Mouse (Mus musculus) lung, adult 2 months (tissue): ENCODE measurements around the gene Tenm3. TPM values are rescaled to one million over a fixed set of nuclear protein-coding genes. Genes with fewer than 3 reads are reported as not detected.

Experiments
- DNase-seq: peaks from one replicate; pipeline ENCODE4 v3.0.0; 2022
- H3K4me1 ChIP-seq: fragments of 200-500 bp; 2 replicates; pipeline ENCODE4 v1.6.1; 2011; ENCODE audit warnings: low read length; ENCODE audit not compliant: control insufficient read depth, insufficient read depth
- H3K4me3 ChIP-seq: fragments of 200-500 bp; replicated peaks from 2 replicates; pipeline ENCODE3; 2011; ENCODE audit warnings: low read depth, mild to moderate bottlenecking, control low read depth, low read length; ENCODE audit errors: extremely low read depth
- CTCF ChIP-seq: fragments of 200-500 bp; IDR thresholded peaks from 2 replicates; pipeline ENCODE4 v1.5.1; 2011; ENCODE audit warnings: mild to moderate bottlenecking, low read length, control low read depth; ENCODE audit not compliant: insufficient read depth
- POLR2A ChIP-seq: fragments of 200-500 bp; IDR thresholded peaks from 2 replicates; pipeline ENCODE4 v1.6.1; 2011; ENCODE audit warnings: low read depth, mild to moderate bottlenecking, control low read depth, low read length, borderline replicate concordance; ENCODE audit errors: extremely low read depth
- WGBS: fragments of 180-500 bp; shearing (Covaris S2); methylation state at CpG from one replicate; pipeline ENCODE4 v1.1.7; 2018; 5-methylcytosine and 5-hydroxymethylcytosine counted together
- polyA plus RNA-seq: library from polyadenylated mRNA; depleted of rRNA; stranded (reverse); fragments of >200 nt; gene quantifications from 2 replicates; pipeline ENCODE4 v1.2.3, GENCODE M21; 2012

Gene Tenm3
- polyA plus RNA-seq, 1 experiment, result 1.1 TPM

DNA sequence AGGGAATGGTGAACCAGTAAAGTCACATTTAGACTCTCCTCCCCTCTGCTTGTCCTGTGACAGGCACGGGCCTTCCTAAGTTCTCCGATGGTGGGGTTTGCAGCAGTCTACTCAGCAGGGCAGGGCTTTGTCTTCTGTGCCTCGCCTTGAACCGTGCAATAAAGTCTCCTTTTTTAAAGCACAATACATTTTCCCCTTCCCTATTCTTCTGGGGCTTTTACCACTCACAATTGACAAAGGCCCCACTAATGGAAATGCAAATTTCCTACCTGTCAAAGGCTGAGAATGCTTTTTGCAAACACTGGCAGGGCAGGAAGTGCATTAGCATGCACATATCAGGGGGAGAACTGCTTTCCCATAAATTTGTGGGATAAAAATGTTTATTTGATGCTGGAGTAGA, 664.8 kb downstream of the Tenm3 start:
- TF ChIP-seq CTCF, result no peak
- no peak for DNase-seq
- Histone ChIP-seq H3K4me1 (no peaks in the 10 kb centered on the region), H3K4me3 (no peak overlapping the region)
- WGBS, result 81% methylated on average over 4 of the region's 4 CpGs

DNA sequence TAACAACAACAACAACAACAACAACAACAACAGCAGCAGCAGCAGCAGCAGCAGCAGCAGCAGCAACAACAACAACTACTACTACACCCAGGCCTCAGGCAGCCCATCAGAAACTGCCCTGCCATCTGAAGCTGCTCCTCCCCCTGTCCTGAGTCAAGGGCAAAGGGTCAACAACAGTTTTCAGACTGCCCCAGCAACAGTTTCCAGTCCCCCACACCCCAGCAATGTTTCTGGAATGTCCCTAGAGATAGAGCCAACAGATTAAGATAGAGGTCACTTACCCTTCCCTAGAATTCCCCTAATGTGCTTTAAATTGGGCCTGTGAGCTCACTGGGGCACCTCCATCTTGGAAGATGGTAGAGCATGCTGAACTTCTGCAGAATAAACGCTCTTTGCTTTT, 665.9 kb downstream of the Tenm3 start:
- Histone ChIP-seq H3K4me3 (no peak overlapping the region), H3K4me1 (no peaks in the 10 kb centered on the region)
- no peak for TF ChIP-seq POLR2A
- WGBS, result 89% methylated on average over 1 of the region's 1 CpGs
- DNase-seq, result no peak
